Mouse (Mus musculus) fat pad, adult 2 months (tissue): ENCODE data around the gene Hils1.

ENCODE experiments used
- DNase-seq: peaks from one replicate; pipeline ENCODE4 v3.0.0-alpha.2; 2011; ENCODE audit warnings: low read depth, low spot score; ENCODE audit errors: extremely low read depth

The Hils1 gene

DNA sequence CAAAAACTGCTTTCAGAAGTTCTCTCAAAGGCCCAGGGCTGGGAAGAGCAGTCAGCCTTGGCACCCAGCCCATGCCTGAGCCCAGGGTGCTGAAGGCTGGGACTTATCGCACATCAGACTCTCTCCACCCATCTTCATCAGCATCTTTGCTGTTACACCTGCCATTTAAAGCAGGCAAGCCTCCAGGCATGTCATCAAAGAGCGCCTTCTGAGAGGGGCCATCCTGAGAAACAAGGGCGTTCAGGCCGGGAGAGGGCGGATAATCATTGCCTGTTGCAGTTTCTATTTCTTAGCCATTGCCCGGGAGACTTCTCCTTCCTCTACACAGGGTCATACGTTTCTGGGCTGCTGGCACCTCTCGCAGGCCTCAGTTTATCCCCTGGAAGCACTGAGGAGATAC lies 20.5 kb downstream of the Hils1 start:
- DNase-seq, result no peak

DNA sequence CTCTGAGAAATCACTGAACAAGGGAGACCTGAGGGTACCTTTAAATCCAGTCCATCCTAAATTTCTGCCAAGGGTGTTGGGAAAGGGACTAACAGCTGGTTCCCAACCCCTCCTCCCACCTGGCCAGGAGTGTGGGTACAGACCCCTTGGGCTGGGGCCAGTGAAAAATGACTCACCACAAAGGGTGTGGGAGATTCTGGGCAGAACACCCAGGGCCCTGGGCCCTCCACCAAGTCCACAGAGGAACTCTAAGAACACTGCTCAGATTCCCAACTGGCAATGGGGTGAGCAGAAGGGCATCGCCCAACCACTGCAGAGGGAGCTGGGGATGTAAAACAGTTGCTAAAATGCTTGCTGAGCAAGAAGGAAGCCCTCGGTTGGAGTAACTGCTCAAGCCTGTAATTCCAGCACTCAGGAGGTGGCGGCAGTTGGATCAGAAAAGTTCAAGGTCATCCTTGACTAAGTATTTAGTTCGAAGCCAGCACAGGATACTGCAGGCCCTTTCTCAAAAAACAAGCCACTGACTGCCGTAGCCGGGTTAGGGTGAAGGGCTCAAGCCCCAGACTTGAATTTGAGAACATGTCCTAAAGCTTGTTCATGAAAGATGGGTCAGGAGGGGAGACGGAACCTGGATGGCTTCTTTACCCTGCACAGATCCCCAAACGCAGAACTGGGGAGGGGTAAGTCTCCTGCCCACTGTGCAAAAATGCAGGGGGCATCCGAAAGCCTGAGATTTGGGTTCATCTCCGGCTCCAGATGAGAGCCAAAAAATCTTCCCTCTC lies 21.6 kb downstream of the Hils1 start:
- peak; percentile 89 for DNase-seq

DNA sequence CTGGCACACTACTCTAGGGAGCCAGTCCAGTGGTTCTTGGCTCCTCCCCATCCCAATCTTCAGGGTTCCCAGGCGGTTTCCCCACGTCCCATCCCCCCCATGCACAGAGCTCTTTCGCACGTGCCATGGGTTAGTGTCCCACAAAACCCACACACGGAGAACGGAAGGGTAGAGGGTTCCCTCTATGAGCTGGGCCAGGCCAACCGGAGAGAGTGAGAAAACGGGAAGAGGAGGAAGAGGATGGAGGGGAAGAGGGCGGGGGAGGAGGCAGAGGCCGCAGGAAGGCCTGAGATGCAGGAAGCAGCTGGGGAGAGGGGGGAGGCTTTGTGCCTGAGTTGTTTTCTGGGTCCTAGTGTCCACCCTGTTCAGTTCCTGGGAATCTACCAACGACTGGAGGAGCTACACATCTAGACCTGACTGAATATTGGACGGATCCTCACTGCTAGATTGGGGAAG lies 22.2 kb downstream of the Hils1 start:
- DNase-seq, result no peak

DNA sequence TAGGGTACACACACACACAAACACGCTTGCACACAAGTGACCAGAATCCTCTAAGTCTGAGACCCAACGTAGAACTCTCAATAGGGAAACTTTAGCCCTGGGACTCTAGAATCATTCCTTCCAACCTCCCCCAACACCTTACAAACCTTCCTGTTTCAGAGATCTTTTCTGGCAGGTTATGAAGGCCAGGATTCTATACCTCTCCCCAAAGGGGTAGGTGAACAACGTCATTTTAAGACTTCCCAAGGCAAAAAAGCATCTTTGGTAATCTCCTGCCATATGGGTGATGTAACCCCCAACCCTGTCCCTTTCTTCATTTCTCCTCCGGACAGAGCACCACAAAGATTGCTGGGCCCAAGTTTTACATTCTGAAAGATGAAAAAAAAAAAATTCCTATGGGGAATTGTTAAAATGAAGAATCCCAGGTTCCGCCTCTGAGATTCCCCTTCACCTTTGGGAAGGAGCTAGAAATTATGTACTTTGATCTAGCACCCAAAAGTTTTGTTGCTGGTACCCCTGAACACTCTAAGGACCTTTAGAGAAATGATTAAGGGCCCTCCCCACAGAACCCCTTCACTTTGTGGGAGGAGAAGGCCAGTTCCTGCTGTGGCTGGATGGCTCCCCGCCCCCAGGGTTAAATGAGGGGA lies 22.8 kb downstream of the Hils1 start:
- DNase-seq, result no peak

DNA sequence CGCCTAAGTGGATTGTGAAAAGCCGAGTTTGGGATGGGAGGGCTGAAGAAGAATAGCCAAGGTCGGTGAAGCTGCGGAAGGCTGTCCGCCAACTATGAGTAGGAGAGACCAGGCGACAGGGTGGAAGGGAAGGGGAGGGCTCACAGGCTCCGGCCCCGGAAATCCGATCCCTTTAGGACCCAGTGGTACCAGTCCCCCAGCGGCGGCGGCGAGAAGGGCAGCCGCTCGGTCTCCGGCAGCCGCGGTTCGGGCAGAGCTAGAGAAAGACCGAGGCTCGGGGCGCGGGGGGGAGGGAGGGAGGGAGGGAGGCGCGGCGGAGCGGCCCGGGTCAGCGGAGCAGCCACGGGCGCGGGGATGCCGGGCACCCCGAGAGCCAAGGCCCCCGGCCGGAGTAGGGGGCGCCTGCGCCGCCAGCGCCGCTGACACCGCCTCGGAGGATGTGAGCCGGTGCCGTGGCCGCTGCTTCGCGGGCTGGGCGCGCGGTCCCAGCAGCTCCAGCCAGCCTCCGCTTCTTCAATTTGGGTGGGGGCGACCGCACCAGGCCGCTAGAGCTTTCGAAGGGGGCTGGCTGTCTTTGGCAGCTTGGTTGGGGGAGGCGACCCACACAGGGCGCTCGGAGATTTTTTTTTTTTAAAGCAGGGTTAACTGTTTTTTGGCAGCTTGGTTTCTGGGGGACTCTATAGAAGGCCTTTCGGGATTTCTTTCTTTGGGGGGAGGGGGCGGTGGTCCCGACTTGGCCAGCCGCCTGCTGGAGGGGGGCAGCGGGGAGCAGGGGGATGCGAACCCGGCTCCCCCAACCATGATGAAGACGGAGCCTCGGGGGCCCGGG lies 23.6 kb downstream of the Hils1 start, which contains the start of gene Ppp1r9b:
TSS of gene Ppp1r9b (plus strand) at position 287 of the 829 bp plus-strand sequence.
- no peak for DNase-seq

DNA sequence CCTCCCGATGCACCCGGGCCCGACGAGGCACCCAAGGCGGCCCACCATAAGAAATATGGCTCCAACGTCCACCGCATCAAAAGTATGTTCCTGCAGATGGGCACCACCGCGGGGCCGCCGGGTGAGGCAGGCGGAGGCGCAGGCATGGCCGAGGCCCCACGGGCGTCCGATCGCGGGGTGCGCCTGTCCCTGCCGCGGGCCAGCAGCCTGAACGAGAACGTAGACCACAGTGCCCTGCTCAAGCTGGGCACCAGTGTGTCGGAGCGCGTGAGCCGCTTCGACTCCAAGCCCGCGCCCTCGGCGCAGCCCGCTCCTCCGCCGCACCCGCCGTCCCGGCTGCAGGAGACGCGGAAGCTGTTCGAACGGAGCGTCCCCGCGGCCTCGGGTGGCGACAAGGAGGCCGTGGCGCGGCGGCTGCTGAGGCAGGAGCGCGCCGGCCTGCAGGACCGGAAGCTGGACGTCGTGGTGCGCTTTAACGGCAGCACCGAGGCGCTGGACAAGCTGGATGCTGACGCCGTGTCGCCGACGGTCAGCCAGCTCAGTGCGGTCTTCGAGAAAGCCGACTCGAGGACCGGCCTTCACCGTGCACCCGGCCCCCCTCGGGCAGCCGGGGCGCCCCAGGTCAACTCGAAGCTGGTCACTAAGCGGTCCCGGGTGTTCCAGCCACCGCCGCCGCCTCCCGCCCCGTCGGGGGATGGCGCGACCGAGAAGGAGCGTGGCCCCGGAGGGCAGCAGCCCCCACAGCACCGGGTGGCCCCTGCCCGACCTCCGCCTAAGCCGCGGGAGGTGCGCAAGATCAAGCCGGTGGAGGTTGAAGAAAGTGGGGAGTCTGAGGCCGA lies 24.5 kb downstream of the Hils1 start:
- no peak for DNase-seq

DNA sequence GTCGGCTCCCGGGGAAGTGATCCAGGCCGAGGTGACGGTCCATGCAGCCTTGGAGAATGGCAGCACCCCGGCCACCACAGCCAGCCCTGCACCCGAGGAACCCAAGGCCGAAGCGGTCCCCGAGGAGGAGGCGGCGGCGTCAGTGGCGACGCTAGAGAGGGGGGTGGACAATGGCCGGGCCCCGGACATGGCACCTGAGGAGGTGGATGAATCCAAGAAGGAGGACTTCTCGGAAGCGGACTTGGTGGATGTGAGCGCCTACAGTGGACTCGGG lies 25.0 kb downstream of the Hils1 start:
- no peak for DNase-seq

DNA sequence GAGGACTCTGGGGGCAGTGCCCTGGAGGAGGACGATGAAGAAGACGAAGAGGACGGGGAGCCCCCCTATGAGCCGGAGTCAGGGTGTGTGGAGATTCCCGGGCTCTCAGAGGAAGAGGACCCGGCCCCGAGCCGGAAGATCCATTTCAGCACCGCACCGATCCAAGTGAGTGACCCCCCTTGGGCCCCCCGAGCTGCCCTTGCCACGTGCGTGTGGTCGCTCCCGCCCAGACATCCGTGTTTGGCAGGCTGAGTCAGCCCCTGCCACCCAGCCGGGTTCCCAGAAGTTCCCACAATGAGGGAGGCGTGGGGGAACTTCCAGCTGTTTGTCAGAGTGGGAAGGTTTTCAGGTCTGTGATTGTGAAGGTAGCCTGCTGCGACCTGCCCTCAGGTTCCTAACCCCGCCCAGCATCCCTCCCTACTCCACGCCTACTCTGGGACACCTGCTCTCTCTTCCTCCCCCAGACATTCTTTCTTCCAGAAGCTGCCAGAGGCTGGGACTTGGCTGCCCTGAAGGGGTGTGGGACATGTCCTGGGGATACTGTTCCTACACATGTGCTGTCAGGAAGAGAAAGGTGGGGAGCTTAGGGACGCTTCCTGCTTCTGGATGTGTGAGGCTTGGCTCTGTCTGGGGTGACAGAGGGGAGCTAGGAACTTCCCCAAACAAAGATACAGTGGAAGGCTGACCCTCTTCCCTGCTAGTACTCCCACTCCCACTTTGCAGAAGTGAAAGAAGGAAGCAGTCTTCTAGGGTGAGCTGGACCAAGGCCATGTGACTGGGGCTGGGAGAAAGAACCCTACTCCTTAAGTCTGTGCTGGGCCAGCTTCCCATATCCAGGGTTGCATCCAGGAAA lies 25.6 kb downstream of the Hils1 start:
- DNase-seq, result peak; percentile 72

DNA sequence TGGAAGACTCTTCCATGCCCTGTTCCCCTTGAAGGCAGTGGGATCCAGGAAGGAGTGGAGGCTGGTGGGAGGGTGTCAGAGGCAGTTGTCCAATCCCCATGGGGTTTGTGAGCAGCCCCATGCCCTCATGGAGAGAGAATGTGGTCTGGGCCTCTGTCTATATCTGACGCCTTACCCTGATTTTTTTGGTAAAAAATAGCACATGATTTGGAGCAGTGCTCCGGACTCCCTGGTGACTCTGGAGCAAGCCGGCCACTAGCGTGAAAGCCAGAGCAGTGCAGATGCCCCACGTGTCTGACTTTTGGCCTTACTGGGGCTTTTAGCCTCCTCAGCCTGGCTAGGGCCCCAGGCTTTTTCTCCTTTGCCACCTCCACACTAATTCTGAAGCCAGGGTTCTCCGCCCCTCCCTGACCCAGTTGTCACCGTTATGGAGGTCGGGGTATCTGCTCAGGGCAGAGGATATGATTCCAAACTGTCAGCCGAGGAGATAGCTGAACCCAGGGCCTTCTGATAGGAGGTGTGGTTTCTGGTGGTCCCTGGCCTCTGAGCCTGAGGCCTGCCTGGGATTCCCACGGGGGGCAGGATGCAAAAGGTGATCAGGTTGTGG lies 26.9 kb downstream of the Hils1 start:
- no peak for DNase-seq

DNA sequence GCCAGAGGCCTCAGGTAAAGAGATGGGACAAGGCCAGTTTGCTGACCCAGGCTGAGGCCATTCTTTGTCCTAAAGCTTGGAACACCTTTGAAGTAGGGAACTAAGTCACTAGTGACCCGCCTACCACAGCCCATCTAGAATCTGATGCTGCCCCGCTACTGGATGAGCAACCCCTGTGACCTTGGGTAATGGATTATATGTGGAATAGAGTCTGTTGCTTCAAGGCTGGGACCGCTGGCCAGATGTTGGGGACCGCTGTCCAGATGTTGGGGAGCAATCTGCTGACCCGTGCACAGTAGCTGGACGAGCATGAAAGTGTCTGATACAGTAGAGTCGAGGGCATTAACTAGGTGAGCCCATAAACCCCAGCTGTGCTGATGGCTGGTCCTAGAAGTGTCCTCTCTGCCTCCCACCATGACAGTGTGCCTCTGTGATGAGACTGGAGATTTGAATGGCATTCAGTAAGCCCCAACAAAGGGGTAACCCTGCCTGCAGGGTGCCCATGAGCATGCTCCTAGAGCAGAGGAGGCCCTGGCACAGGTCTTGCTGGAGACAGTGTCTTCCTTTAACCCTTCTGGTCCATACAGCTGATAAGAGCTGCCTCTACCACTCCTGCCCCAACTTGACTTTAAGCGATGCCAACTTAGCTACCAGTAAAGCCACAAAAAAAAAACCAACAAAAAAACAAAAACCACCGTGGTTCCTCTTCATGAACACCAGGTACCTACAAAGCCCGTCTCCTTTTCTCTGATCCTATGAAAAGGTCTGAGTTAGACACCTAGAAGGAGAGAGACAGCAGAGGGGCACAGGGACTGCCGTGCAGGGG lies 27.8 kb downstream of the Hils1 start:
- no peak for DNase-seq

DNA sequence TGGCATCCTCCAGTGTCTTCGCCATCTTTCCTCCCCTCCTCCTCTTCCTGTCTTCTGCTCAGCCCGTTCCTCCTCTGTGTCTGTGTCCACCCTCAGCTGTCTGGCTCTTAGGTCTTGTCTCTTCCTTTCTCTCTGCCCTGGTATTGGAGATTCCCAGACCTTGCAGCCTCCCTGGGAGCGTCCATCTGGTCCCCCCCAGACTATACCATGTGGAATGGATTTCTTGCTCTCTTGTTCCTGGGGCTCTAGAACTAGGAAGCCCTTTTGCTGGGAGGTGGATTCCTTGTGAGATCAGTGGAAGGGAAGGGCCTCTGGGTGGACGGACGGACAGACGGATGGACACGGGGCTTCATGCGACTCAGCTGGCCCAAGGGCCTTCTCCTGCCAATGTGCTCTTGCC lies 28.7 kb downstream of the Hils1 start:
- DNase-seq, result no peak

DNA sequence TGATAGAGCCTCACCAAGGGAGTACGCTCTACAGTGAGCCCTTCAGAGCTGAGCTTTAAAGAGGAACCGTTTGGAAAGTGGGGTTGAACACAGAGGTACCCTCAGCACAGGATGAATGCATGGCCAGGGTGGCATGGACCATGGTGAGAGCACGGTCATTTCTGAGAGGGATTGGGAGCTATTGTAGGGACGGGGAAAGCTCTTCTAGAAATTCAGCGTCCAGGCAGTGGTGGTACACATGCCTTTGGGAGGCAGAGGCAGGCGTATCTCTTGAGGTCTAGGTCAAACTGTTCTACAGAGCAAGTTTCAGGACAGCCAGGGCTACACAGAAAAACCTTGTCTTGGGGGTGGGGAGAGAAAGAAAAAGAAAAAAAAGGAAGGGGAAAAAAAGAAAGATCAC lies 29.6 kb downstream of the Hils1 start:
- no peak for DNase-seq

DNA sequence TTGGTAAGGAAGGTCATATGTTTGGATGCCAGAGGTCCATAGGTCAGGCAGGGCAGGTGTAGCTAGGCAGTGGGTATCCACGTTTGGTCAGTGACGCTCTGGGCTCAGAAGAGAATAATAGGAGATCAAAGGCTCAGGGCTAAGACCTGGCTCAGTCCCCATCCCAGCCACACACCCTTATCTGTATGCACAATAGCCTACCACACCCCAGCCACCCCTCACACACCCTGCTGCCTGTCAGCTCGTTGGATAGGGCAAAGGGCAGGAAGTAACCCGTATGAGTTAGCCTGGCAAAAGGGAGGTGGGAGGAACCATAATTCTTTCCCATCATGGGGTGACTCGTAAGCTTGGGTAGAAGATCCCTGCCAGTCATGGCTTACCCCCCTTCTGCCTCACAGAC lies 30.2 kb downstream of the Hils1 start:
- DNase-seq, result no peak

DNA sequence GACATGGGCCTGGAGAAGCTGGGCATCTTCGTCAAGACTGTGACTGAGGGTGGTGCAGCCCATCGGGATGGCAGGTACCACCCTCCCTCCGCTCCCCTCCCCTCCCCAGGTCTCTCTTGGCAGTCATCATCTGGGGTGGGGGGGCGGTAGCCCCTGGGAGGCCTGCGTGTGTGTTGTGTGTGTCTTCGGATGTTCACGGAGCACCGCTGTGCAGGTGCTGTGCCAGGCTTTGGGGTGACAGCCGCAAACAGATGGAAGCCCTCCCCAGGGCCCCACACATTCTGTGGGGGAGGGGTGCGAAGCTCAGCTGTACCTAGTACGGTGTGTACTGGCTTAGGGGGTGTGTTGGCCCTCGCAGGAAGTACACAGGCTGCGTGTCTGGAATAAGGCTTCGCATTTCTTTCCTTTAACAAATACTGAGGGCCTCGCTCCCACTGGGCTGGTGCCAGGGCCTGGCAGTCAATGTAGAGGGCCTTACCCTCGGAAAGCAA lies 30.7 kb downstream of the Hils1 start:
- DNase-seq, result no peak

DNA sequence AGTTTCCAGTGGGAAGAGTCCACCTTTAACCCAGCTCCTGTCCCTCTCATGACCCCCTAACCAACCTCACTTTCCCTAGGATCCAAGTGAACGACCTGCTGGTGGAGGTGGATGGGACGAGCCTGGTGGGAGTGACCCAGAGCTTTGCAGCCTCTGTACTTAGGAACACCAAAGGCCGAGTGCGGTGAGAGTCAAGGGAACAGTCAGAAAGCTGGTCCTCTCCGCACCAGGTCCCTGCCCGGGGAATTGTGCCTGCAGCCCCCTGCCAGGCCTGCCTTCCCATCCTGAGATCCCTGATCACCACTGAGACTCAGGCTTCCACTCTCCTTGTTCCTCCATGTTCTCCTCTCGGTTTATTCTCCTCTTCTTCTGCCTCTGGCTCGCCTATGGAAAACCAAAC lies 32.7 kb downstream of the Hils1 start:
- no peak for DNase-seq

DNA sequence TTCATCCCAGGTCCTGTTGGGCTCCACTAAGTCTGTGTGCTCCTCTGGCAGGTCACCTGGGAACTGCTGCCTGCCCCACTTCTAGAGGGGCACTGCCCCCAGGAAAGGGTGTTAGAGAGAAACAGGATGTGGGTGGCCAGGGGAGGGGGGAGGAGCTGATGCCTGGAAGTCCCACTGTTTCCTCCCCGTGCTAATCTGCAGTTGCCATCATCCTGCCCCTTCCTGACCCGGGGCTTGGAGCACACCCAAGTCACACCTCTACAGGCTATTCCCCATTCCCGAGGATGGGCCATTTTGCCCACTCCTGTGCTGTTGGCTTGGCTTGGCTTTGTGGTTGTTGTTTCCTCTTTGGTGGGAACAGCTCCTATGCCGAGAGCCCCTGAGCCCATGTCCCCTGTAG lies 33.2 kb downstream of the Hils1 start:
- DNase-seq, result no peak

DNA sequence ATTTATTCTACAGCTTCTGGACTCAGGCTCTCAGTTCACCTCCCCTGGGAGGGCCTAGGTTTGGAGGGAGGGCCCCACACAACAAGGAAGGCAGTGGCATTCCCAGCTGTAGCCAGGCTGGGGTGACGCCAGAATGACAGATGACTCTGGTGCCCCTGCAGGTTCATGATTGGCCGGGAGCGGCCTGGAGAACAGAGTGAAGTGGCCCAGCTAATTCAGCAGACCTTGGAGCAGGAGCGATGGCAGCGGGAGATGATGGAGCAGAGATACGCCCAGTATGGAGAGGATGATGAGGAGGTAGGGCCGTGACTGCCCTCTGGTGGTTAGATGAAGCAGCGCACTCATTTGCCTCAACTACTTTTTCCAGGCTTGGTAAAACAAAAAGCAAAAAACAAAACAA lies 33.7 kb downstream of the Hils1 start:
- no peak for DNase-seq

DNA sequence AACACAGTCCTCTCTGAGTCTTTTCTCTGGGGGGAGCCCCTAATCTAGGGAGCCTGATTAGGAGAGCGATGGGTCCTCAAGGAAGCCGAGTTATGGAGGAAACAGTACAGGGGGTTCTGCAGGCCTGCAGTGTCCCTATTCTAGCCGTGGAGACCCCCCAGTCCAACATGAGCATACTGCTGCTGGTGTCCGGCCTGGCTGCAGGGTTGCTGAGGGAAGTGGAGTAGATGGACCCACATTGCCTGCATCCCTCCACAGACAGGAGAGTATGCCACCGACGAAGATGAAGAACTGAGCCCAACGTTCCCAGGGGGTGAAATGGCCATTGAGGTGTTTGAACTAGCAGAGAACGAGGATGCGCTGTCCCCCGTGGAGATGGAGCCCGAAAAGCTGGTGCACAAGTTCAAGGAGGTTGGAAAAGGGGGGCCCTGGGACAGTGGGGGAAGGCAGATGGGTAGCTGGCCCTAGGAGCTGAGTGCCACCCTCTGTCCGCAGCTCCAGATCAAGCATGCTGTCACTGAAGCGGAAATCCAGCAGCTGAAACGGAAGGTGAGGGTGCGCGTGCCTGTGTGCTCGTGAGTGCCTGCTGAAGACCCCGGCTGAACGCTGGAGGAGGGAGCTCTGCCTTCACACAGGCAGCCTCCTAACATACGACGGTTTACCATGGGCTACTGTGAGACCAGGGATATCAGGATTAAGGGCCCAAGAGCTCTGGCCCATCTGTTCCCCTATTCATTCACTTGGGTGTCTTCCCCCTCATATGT lies 34.4 kb downstream of the Hils1 start:
- no peak for DNase-seq
